Mouse (Mus musculus) olfactory bulb, adult 2 months (tissue): ENCODE data around the gene Col16a1.

Experiments
- CTCF ChIP-seq: fragments of 200-500 bp; IDR thresholded peaks from 2 replicates; pipeline ENCODE4 v1.5.1; 2012; ENCODE audit warnings: low read depth, mild to moderate bottlenecking, low read length, moderate library complexity; ENCODE audit not compliant: insufficient read depth
- POLR2A ChIP-seq: fragments of 200-500 bp; IDR thresholded peaks from 2 replicates; pipeline ENCODE4 v1.6.1; 2012; ENCODE audit warnings: mild to moderate bottlenecking, low read depth, low read length, moderate library complexity; ENCODE audit not compliant: insufficient read depth

GRCm38 (mm10) chr4:130054727-130055126 is 7.1 kb downstream of the Col16a1 start:
- TF ChIP-seq POLR2A (no peak), CTCF (no peak)
